Mouse (Mus musculus) E14TG2a.4 (cell line): ENCODE data around the gene Osbp2.

ENCODE experiments used
- CTCF ChIP-seq: conservative IDR thresholded peaks from 2 replicates; pipeline ENCODE4 v1.5.1; 2014; ENCODE audit warnings: low read length
- POU5F1 ChIP-seq: IDR thresholded peaks from 2 replicates; pipeline ENCODE4 v1.6.1; 2014; ENCODE audit warnings: low read length, borderline replicate concordance

DNA sequence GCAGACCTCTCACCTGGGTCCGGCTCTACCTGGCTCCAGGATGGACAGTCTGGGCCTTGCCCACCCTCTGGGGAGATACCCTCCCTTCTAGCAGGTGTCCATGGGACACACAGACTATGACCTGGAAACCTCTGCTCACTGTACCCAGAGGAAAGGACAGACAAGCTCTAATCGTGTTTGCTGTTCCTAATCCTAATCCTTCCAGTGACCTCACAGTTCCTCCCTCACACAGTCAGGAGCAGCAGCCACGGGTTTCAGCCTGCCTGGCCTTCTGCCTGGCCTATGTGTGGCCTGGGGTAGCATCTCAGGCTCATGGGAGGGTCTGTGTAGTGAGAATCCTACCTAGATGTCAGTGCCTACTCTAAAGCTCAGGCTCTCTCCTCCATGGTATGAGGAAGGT, 140.8 kb downstream of the Osbp2 start:
- TF ChIP-seq CTCF: no peak
- TF ChIP-seq POU5F1: no peak
